In genomic region chr1:170110516-170111332, GRCm38 (mm10) we compare ENCODE assay signal across 8 mouse cellular contexts. TPM values are rescaled to one million over a fixed set of nuclear protein-coding genes. Genes with fewer than 3 reads are reported as not detected.
DNase-seq lines count a peak whose midpoint lies in the region; ATAC-seq and TF ChIP-seq lines count a peak whose summit lies in the region.

TSS of gene Ddr2 (minus strand) at chr1:170110762.

- WGBS in hindbrain, embryonic 16.5 days: 70% methylated on average over 17 of the region's 17 CpGs
- 68% methylated on average over 17 of the region's 17 CpGs for WGBS in liver, postnatal 0 days (ENCODE audit: insufficient replicate concordance)

- peak within 1 kb of the TSS; percentile 27 for H3K9ac ChIP-seq in hindbrain, embryonic 16.5 days (ENCODE audit: low read depth, low read length)
- H3K9ac ChIP-seq in liver, postnatal 0 days (replicated peaks): no peak within 1 kb of the TSS

- no peak for TF ChIP-seq CTCF in liver, postnatal 0 days (IDR thresholded peaks at IDR 0.05; ENCODE audit: low read depth)

- H3K36me3 ChIP-seq in hindbrain, embryonic 16.5 days (ENCODE audit: control insufficient read depth, insufficient read depth, low read length): no peaks in the 10 kb centered on the region
- no peaks in the 10 kb centered on the region for H3K36me3 ChIP-seq in liver, postnatal 0 days (replicated peaks; ENCODE audit: insufficient read depth, low read length)

- H3K9me3 ChIP-seq in hindbrain, embryonic 16.5 days (ENCODE audit: control insufficient read depth, low read length): no peaks in the 10 kb centered on the region
- no peaks in the 10 kb centered on the region for H3K9me3 ChIP-seq in liver, postnatal 0 days (ENCODE audit: low read length)

- intact Hi-C loops in gastrocnemius, postnatal 14 days (cut with DNase I; ENCODE audit: low total_unique reads): no loop called here

- no peaks in the 10 kb centered on the region for H3K4me1 ChIP-seq in hindbrain, embryonic 16.5 days (ENCODE audit: control insufficient read depth, insufficient read depth, low read depth, low read length)
- no peaks in the 10 kb centered on the region for H3K4me1 ChIP-seq in liver, postnatal 0 days (ENCODE audit: insufficient read depth)

- no peak for ATAC-seq in cerebellum, adult (ENCODE audit: insufficient number of reproducible peaks, low FRiP score, low TSS enrichment)
- ATAC-seq in hindbrain, embryonic 16.5 days: no peak
- no peak for ATAC-seq in liver, postnatal 0 days

- H3K27me3 ChIP-seq in hindbrain, embryonic 16.5 days (replicated peaks; ENCODE audit: control insufficient read depth, insufficient read depth, low read length): no peaks in the 10 kb centered on the region
- no peaks in the 10 kb centered on the region for H3K27me3 ChIP-seq in liver, postnatal 0 days (ENCODE audit: insufficient read depth, low read length)

- DNase-seq in cerebellum, adult 11 months: peak; percentile 21
- DNase-seq in cerebellum, postnatal 14 days: peak; percentile 64 to 69
- DNase-seq in gastrocnemius, postnatal 14 days: peak; percentile 87
- no peak for DNase-seq in liver, postnatal 0 days
- peak; percentile 82 for DNase-seq in skeletal muscle tissue, adult 2 months (ENCODE audit: low read depth, low spot score)
- no peak for DNase-seq in T-cell, adult 2 months (ENCODE audit: low spot score)

- peak within 1 kb of the TSS; percentile 21 for H3K4me3 ChIP-seq in hindbrain, embryonic 16.5 days (ENCODE audit: low read length)
- no peak within 1 kb of the TSS for H3K4me3 ChIP-seq in liver, postnatal 0 days (ENCODE audit: low read depth, low read length)

- peak within 1 kb of the TSS; percentile 21 for H3K4me2 ChIP-seq in hindbrain, embryonic 16.5 days (ENCODE audit: low read length)
- peak within 1 kb of the TSS; percentile 35; the same call in 1 of the 2 replicates for H3K4me2 ChIP-seq in liver, postnatal 0 days (ENCODE audit: low read depth, low read length)

- TF ChIP-seq EP300 in liver, postnatal 0 days (IDR thresholded peaks at IDR 0.05; ENCODE audit: low read depth): no peak

- 0 out of 2 replicates have a peak within 1 kb of the TSS, but pooled peaks have one; percentile 17 for H3K27ac ChIP-seq in hindbrain, embryonic 16.5 days (ENCODE audit: low read depth, low read length)
- H3K27ac ChIP-seq in liver, postnatal 0 days (ENCODE audit: low read depth): no peak within 1 kb of the TSS

RNA-seq across cellular contexts. Expression of gene Ddr2, which starts in this region (rescaled TPM):
- total RNA-seq in gastrocnemius, postnatal 14 days (2021): 10 to 100 TPM; 27.5 to 31.9 TPM
- polyA plus RNA-seq in hindbrain, embryonic 16.5 days (2015; fragmentation: Nextera tagmentation; extraction: Ambion mirVana): 7.7 and 10.1 TPM in 2 replicates
- polyA plus RNA-seq in liver, postnatal 0 days (2015; fragmentation: Nextera tagmentation; extraction: Ambion mirVana): 0.84 and 1.4 TPM in 2 replicates

Comparison
In these comparisons a context has a peak if more than half of its experiments do, and no peak if none do; other contexts are left out.
1. DNase-seq: peak in cerebellum, adult 11 months (single experiment), cerebellum, postnatal 14 days (2 of 2), gastrocnemius, postnatal 14 days (single experiment) and skeletal muscle tissue, adult 2 months (single experiment); none in liver, postnatal 0 days (single experiment) and T-cell, adult 2 months (single experiment).